Mouse (Mus musculus) CH12.LX (cell line): ENCODE results near the gene 6430548M08Rik.

ENCODE experiments used
- CHD2 ChIP-seq: IDR thresholded peaks from 2 replicates; pipeline ENCODE4 v1.6.1; 2011; ENCODE audit warnings: low read length, improper control_type of control experiment
- CTCF ChIP-seq, 2 experiments: IDR thresholded peaks in 1 of 2; conservative IDR thresholded peaks in 1 of 2; 2 replicates each; pipeline ENCODE4 v1.5.1; 2011 to 2012; ENCODE audit warnings: low read depth in 2 of 2, low read length in 2 of 2, improper control_type of control experiment in 1 of 2, inconsistent platforms in 1 of 2, mild to moderate bottlenecking in 1 of 2, moderate library complexity in 1 of 2
- GABPA ChIP-seq: IDR thresholded peaks from 2 replicates; pipeline ENCODE4 v1.6.1; 2012; ENCODE audit warnings: low read depth, low read length, improper control_type of control experiment, inconsistent platforms; ENCODE audit not compliant: insufficient replicate concordance
- MAFK ChIP-seq: IDR thresholded peaks from 2 replicates; pipeline ENCODE4 v1.6.1; 2011; ENCODE audit warnings: low read length, improper control_type of control experiment; ENCODE audit not compliant: insufficient replicate concordance
- NELFE ChIP-seq: IDR thresholded peaks from 2 replicates; pipeline ENCODE4 v1.6.1; 2011; ENCODE audit warnings: low read depth, low read length, improper control_type of control experiment
- ZMIZ1 ChIP-seq: IDR thresholded peaks from 2 replicates; pipeline ENCODE4 v1.6.1; 2012; ENCODE audit warnings: low read depth, mild to moderate bottlenecking, inconsistent platforms, low read length, improper control_type of control experiment

DNA sequence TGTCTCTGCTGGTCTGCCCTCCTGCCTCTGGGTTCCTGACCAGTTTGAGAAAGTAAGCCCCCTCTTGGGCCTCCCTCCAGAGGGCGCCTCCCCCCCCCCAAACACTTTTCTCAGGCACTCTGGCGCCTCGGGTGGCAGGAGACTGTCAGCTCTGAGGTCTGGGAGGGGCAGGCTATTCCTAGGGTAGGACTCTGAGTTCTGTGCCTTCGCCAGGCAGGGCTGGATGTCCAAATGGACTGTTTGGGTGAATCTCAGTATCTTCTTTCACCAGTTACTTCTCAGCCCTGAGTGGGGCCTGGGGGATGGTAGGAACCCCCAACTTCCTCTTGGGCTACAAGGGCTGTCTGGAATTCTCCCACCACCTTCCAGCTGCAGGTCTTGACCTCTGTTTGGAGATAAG is 97.4 kb downstream of the 6430548M08Rik start:
- TF ChIP-seq NELFE (no peak), GABPA (no peak), MAFK (no peak), ZMIZ1 (no peak), CHD2 (no peak), CTCF (conservative IDR thresholded peaks at IDR 0.05 in 1 of 2, IDR thresholded peaks at IDR 0.05 in 1 of 2; ENCODE audit: low read depth in 2 of 2, low read length in 2 of 2) (peak in 1 of 2 experiments; percentile 74; a peak in 2 of 4 replicates)
